Mouse (Mus musculus) kidney, embryonic 14.5 days (tissue): ENCODE results near the gene Nudt14. TPM values are rescaled to one million over a fixed set of nuclear protein-coding genes. Genes with fewer than 3 reads are reported as not detected.

Source experiments
- ATAC-seq: fragments of 200-750 bp; cut with Nextera tagmentation; 2 replicates; pipeline ENCODE4 v1.8.0; 2017; ENCODE audit warnings: moderate number of reproducible peaks, mild to moderate bottlenecking, moderate TSS enrichment, moderate library complexity; ENCODE audit not compliant: low FRiP score, low TSS enrichment
- H3K27ac ChIP-seq: fragments of 300-500 bp; sonication (generic); 2 replicates; pipeline ENCODE4 v1.5.1; 2014; ENCODE audit warnings: low read depth, mild to moderate bottlenecking, low read length, moderate library complexity, mixed read lengths
- H3K27me3 ChIP-seq: fragments of 300-500 bp; sonication (generic); 2 replicates; pipeline ENCODE4 v1.6.1; 2014; ENCODE audit warnings: mild to moderate bottlenecking, low read length; ENCODE audit not compliant: control insufficient read depth, insufficient read depth
- H3K36me3 ChIP-seq: fragments of 300-500 bp; sonication (generic); 2 replicates; pipeline ENCODE4 v1.6.1; 2014; ENCODE audit warnings: low read length, mixed read lengths; ENCODE audit not compliant: control insufficient read depth, insufficient read depth
- H3K4me1 ChIP-seq: fragments of 300-500 bp; sonication (generic); 2 replicates; pipeline ENCODE4 v1.6.1; 2014; ENCODE audit warnings: low read length, mixed read lengths; ENCODE audit not compliant: control insufficient read depth, insufficient read depth
- H3K4me2 ChIP-seq: fragments of 300-500 bp; sonication (generic); replicated peaks from 2 replicates; pipeline ENCODE4 v1.6.1; 2014; ENCODE audit warnings: low read depth, mild to moderate bottlenecking, low read length
- H3K4me3 ChIP-seq: fragments of 300-500 bp; sonication (generic); 2 replicates; pipeline ENCODE4 v1.5.1; 2014; ENCODE audit warnings: mild to moderate bottlenecking, low read length
- H3K9ac ChIP-seq: fragments of 300-500 bp; sonication (generic); 2 replicates; pipeline ENCODE4 v1.6.1; 2014; ENCODE audit warnings: low read depth, mild to moderate bottlenecking, low read length, moderate library complexity
- H3K9me3 ChIP-seq: fragments of 300-500 bp; sonication (generic); 2 replicates; pipeline ENCODE4 v1.6.1; 2016; ENCODE audit warnings: low read length; ENCODE audit not compliant: control insufficient read depth
- WGBS: fragments of 180-500 bp; shearing (Covaris S2); extraction: QIAGEN DNeasy Blood & Tissue Kit; methylation state at CpG from one replicate; pipeline ENCODE4 v1.1.7; 2014; 5-methylcytosine and 5-hydroxymethylcytosine counted together
- polyA plus RNA-seq: library from polyadenylated mRNA; unstranded; fragments of >200 nt; fragmentation: Nextera tagmentation; extraction: Ambion mirVana; gene quantifications from 2 replicates; pipeline ENCODE4 v1.2.1, GENCODE M21; 2014

Gene Nudt14
- polyA plus RNA-seq, 1 experiment from 2014 or later: 101 TPM

GRCm38 (mm10) chr12:112974736-112975135, 32.8 kb upstream of the Nudt14 start:
- Histone ChIP-seq H3K36me3 (peaks cover 65% of the 10 kb centered on the region), H3K9me3 (no peaks in the 10 kb centered on the region), H3K27ac (no peak overlapping the region), H3K4me1 (peaks cover 10% of the 10 kb centered on the region; the same call in 1 of the 2 replicates), H3K4me2 (no peak overlapping the region), H3K9ac (no peak overlapping the region), H3K4me3 (no peak overlapping the region), H3K27me3 (no peaks in the 10 kb centered on the region)
- no peak for ATAC-seq
- WGBS: 95% methylated on average over 9 of the region's 9 CpGs

GRCm38 (mm10) chr12:112969616-112970015, 27.7 kb upstream of the Nudt14 start:
- 78% methylated on average over 6 of the region's 6 CpGs for WGBS
- Histone ChIP-seq H3K27me3 (no peaks in the 10 kb centered on the region), H3K4me1 (0 out of 2 replicates have a peak, but pooled peaks cover 8% of the 10 kb centered on the region), H3K9ac (no peak overlapping the region), H3K27ac (no peak overlapping the region; the same call in 1 of the 2 replicates), H3K9me3 (no peaks in the 10 kb centered on the region), H3K4me3 (no peak overlapping the region), H3K4me2 (no peak overlapping the region), H3K36me3 (peaks cover 92% of the 10 kb centered on the region)
- ATAC-seq: no peak

- ATAC-seq: peak; percentile 94
- 19% methylated on average over 8 of the region's 8 CpGs for WGBS
Observed at GRCm38 (mm10) chr12:112968943-112969342, 27.0 kb upstream of the Nudt14 start.

GRCm38 (mm10) chr12:112965783-112966182, 23.9 kb upstream of the Nudt14 start:
- Histone ChIP-seq H3K36me3 (peaks cover 96% of the 10 kb centered on the region), H3K4me1 (0 out of 2 replicates have a peak, but pooled peaks cover 8% of the 10 kb centered on the region), H3K4me3 (no peak overlapping the region), H3K9me3 (no peaks in the 10 kb centered on the region), H3K27ac (no peak overlapping the region), H3K4me2 (no peak overlapping the region), H3K9ac (no peak overlapping the region), H3K27me3 (no peaks in the 10 kb centered on the region)
- ATAC-seq: no peak
- WGBS: 94% methylated on average over 13 of the region's 13 CpGs

More at GRCm38 (mm10) chr12:112968943-112969342, 27.0 kb upstream of the Nudt14 start:
- Histone ChIP-seq H3K4me1 (0 out of 2 replicates have a peak, but pooled peaks cover 8% of the 10 kb centered on the region), H3K27me3 (no peaks in the 10 kb centered on the region), H3K36me3 (peaks cover 94% of the 10 kb centered on the region), H3K4me2 (no peak overlapping the region), H3K4me3 (no peak overlapping the region), H3K9me3 (no peaks in the 10 kb centered on the region), H3K27ac (no peak overlapping the region), H3K9ac (no peak overlapping the region)

- Histone ChIP-seq H3K4me1 (no peaks in the 10 kb centered on the region), H3K4me3 (no peak overlapping the region), H3K27ac (no peak overlapping the region), H3K36me3 (peaks cover 76% of the 10 kb centered on the region), H3K9me3 (no peaks in the 10 kb centered on the region), H3K9ac (no peak overlapping the region), H3K27me3 (no peaks in the 10 kb centered on the region), H3K4me2 (no peak overlapping the region)
- ATAC-seq: no peak
- 88% methylated on average over 5 of the region's 5 CpGs for WGBS
Observed at GRCm38 (mm10) chr12:112961872-112962271, 19.9 kb upstream of the Nudt14 start.

- Histone ChIP-seq H3K4me2 (no peak overlapping the region), H3K4me1 (no peaks in the 10 kb centered on the region), H3K4me3 (no peak overlapping the region), H3K27me3 (no peaks in the 10 kb centered on the region), H3K36me3 (peaks cover 74% of the 10 kb centered on the region), H3K9me3 (no peaks in the 10 kb centered on the region), H3K27ac (no peak overlapping the region), H3K9ac (no peak overlapping the region)
- WGBS: 81% methylated on average over 7 of the region's 7 CpGs
- no peak for ATAC-seq
Observed at GRCm38 (mm10) chr12:112961428-112961827, 19.5 kb upstream of the Nudt14 start.

- WGBS: 84% methylated on average over 8 of the region's 8 CpGs
- no peaks in the 10 kb centered on the region for H3K9me3 ChIP-seq
- ATAC-seq: no peak
- H3K36me3 ChIP-seq: peaks cover 57% of the 10 kb centered on the region
- no peak overlapping the region for H3K9ac ChIP-seq
- H3K4me3 ChIP-seq: no peak overlapping the region
- no peaks in the 10 kb centered on the region for H3K27me3 ChIP-seq
- no peak overlapping the region for H3K27ac ChIP-seq
- H3K4me1 ChIP-seq: no peaks in the 10 kb centered on the region
- no peak overlapping the region for H3K4me2 ChIP-seq
Observed at GRCm38 (mm10) chr12:112959421-112959820, 17.5 kb upstream of the Nudt14 start.

- peak; percentile 11 for ATAC-seq
- peaks cover 45% of the 10 kb centered on the region for H3K36me3 ChIP-seq
- WGBS: 30% methylated on average over 4 of the region's 4 CpGs
- no peak overlapping the region for H3K9ac ChIP-seq
- no peak overlapping the region for H3K27ac ChIP-seq
- no peaks in the 10 kb centered on the region for H3K9me3 ChIP-seq
- no peak overlapping the region for H3K4me3 ChIP-seq
- H3K27me3 ChIP-seq: no peaks in the 10 kb centered on the region
- H3K4me1 ChIP-seq: no peaks in the 10 kb centered on the region
- H3K4me2 ChIP-seq: no peak overlapping the region
Observed at GRCm38 (mm10) chr12:112958303-112958702, 16.4 kb upstream of the Nudt14 start.

GRCm38 (mm10) chr12:112955800-112956199, 13.9 kb upstream of the Nudt14 start:
- peak; percentile 36 for ATAC-seq
- Histone ChIP-seq H3K27me3 (no peaks in the 10 kb centered on the region), H3K9me3 (no peaks in the 10 kb centered on the region), H3K4me1 (peaks cover 6% of the 10 kb centered on the region), H3K4me3 (no peak overlapping the region), H3K36me3 (peaks cover 20% of the 10 kb centered on the region), H3K9ac (no peak overlapping the region), H3K27ac (no peak overlapping the region), H3K4me2 (no peak overlapping the region)
- 39% methylated on average over 4 of the region's 4 CpGs for WGBS
